Mouse (Mus musculus): ENCODE data around the gene Bfsp1.

Bfsp1 gene

GRCm38 (mm10) chr2:143862484-143863231, at the start of gene Bfsp1:
Gene Bfsp1, minus strand, starts transcription at chr2:143863173.
- DNase-seq (ENCODE audit: low read depth, low spot score): no peak

- DNase-seq (ENCODE audit: low read depth, low spot score): no peak
These were observed 49.2 kb upstream of the Bfsp1 start for GRCm38 (mm10) chr2:143912199-143912598.

- DNase-seq (ENCODE audit: low read depth, low spot score): no peak
These were observed 46.3 kb upstream of the Bfsp1 start for GRCm38 (mm10) chr2:143909230-143909629.

DNA sequence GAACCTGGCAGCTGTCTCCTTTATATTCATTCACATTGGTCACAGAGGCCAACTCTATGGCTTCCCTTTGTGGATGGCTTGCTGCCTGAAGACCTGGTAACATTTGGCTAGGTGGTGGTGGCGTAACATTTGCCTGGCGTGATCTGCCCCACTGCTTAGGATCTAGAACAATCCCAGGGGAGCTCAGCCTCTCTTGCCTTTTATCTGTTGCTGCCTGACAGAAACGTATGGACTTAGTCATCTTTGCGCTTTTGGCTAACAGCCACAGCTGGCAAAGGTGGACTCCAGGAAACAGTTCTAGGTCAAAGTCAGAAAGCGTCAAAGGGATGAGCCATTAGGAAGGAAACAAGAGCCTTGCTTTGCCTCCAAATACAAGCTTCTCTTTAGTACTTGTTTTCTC, 41.9 kb upstream of the Bfsp1 start:
- no peak for DNase-seq (ENCODE audit: low read depth, low spot score)

DNA sequence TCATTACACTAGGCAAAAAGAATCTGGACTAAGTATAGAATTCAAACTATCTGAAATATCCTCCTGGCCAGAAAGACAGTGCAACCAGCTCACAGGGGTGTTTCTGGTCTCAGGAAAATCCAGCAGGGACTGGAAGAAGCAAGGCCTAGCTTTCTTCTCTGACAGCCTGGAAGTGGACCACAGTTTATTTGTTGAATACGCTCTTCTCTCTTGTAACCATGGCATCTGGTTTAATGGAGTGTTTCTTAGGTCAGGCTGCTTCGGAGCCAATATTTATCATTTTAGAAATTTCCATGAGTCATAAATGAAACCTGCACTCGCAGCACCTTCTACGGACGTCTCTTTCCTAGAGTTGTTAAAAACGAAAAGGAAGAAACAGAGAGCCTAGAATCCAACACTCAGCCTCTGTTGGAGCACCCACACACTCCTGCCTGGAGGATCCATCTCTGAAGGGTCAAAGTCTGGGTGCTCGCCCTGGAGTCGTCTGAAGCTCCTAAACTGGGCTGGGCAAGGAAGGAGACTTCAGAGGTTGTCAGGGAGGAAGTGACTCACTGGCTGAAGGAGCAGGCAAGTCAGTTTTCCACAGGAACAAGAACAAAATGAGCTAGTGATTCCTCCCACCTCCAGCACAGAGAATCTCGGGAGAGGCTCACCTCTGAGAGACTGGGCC, 40.5 kb upstream of the Bfsp1 start:
- no peak for DNase-seq (ENCODE audit: low read depth, low spot score)

DNA sequence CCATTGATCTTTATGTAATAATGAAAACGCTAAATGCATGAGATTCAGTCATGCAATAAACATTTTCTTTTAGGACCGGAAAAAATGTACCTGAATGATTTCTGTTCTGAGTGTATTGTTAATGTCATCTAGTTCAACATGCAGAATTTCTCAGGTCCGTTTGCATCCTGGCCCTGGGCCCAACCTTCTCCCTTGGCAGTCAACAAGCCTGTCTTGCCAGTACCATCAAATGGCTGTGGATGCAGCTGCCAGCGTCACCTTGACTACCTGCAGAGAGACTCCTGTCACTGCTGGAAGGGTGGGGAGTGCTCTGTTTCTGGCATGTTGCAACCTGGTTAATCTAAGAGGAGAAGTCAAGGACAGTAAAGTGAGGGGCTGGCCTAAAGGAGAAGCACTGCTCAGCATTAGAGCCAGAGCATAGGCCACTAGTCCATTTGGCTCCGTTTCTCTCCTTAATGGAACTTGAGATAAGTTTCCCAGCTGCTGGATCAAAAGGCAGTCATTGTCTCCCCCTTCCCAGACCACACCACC, 37.9 kb upstream of the Bfsp1 start:
- no peak for DNase-seq (ENCODE audit: low read depth, low spot score)

- DNase-seq (ENCODE audit: low read depth, low spot score): no peak
These were observed 36.7 kb upstream of the Bfsp1 start for GRCm38 (mm10) chr2:143899470-143900220.

DNA sequence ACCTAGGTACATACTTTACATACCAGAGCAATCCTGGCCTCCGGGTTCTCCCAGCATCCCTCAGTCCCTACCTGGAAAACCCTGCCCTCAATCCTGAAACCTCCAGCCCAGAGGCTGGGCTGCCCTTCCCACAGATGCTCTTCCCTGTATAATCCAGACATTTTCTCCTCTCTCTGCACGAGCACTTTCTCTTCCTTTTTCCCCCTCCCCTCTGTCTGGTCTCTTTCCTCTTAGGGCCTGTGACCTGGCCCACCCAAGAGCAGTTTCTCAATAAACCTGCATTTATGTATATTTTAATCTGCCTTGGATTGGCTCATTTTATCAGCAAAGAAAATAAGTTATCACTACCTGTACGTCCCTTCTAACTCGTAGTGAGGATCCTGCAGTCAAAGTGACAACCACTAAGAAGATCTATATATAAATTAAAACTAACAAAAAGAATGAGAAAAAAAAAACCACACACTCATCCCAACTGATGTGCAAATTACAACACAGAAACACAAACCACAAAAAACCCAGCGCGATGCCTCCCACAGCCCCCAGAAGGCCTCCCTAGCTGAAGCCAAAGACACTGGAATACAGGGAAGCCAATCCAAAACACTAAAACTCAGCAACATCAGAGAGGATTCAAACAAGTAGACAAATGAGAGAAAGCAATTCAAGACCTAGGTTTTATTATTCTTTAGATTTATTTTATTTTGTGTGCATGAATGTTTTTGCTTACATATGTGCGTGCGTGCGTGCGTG, 28.5 kb upstream of the Bfsp1 start:
- no peak for DNase-seq (ENCODE audit: low read depth, low spot score)

DNA sequence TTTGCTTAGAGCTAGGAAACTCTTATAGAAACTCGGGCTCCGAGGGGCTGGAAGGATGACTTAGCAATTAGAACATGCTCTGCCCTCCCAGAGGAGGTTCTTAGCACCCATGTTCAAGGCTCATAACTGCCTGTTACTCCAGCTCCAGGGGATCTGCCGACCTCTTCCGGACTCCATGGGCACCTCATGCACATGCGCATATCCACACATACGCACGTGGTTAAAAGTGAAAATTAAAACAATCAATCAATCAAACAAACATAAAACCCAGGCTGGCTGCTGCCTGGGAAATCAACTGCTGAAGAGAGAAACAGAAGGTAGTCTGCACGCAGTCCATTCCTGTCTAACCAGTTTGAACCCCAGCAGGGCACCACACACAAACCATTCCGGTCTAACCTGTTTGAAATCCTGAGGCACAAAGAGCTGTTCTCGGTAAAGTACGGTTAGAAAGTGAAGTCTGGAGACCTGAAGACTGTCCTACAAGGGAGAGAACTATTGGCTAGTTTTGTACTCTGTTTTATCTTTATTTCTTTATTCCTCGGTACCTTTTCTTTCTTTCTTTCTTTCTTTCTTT, 27.0 kb upstream of the Bfsp1 start:
- DNase-seq (ENCODE audit: low read depth, low spot score): no peak

GRCm38 (mm10) chr2:143889131-143889859, 26.3 kb upstream of the Bfsp1 start:
- no peak for DNase-seq (ENCODE audit: low read depth, low spot score)

GRCm38 (mm10) chr2:143882606-143883288, 19.8 kb upstream of the Bfsp1 start:
- DNase-seq (ENCODE audit: low read depth, low spot score): no peak

GRCm38 (mm10) chr2:143882002-143882401, 19.0 kb upstream of the Bfsp1 start:
- no peak for DNase-seq (ENCODE audit: low read depth, low spot score)

DNA sequence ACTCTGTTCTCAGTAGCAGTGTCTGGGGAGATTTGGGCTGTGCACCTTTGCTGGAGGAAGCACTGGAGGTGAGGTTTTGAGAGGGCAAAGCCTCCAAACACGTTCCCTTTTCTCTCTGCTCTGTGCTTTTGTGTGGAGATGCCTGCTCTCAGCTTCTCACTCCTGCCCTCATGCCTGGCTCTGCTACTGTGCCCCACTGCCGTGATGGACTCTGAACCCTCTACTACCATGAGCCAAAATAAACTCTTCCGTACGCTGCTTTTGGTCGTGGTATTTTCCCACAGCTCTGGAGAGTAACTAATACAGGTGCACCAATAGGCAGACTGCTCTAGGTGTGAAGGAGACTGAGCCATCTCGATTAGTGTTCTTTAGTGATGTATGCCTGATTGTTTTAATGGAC, 16.3 kb upstream of the Bfsp1 start:
- no peak for DNase-seq (ENCODE audit: low read depth, low spot score)

DNA sequence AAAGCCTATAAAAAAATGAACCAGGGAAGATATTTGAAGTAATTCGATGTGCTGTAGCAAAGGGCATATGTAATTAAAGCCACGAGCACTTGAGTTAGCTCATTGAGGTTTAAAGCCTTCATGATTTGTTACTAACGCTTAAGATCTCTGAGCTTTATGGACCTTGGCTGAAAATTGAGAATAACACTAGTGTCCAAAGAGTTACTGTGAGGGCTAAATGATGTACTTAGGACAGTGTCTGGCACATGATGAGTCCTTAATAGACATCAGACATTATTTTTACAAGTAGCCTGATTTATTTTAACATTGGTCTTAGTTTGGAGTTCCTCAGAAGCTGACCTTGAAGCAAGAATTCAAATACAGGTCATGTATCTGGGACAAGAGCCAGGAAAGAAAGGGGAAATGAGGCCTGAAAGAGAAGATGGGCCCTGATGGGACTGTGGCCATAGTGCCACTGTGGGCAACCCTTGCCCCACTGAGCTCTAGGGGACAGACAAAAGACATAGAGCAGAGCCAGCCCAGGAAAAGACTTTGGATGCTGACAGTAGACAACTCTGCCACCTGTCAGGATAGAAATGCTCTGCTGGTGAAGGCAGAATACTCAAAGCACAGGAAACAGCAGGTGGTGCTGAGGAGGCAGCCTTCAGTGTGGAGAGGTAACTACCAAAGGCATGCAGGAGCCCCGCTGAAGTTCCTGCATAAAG, 14.1 kb upstream of the Bfsp1 start:
- no peak for DNase-seq (ENCODE audit: low read depth, low spot score)

DNA sequence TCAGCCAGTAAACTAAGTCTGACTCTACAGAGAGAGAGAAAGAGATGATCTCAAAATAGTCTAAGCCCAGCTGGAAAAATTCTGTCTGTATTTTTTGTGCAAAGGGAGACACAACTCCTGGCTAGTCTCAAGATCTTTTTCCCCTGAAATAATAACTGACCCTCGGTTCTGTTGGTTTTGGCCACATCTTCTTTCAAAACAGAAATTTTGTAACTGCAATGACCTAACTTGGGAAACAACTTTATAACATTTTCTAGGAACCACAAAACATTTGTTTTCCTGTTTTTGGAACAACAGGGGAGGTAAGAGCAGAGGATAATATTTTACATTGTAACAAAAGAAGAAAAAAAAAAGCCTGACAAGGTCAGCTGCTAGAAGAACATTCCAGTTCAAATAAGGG, 13.1 kb upstream of the Bfsp1 start:
- no peak for DNase-seq (ENCODE audit: low read depth, low spot score)

DNA sequence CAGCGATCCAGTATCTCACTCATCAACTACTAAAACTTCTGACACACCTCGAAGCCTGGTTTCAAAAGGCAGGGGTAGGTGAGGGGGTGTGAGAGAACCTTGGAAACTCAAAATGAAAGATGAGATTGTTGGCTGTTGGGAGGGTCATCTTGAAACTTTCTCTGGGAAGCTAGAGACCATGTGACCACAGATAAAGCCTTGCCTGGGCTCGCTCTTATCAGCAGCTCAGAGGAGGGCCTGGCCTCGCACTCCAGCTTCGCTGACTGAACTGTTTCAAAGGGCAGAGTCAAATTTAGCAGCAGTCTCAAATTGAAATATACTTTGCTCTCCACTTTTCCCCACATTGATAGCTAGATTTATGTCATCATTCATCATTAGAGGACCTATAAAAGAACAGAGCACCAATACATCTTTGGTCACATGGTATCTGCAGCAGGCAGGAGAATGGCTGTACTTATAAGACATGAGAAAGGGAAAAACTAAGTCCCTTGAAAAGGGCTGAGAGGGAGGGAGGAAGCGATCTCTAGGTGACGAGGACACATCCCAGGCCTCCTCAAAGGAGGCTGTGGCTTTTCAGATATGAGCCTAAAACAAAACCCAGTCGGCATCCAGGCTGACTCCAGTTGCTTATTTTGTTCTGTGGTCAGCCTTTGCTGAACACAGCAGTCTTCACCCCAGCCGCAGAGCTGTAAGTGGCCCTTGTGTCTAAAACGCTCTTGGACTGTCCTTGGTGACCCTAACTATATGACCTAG, 8.1 kb upstream of the Bfsp1 start:
- no peak for DNase-seq (ENCODE audit: low read depth, low spot score)

DNA sequence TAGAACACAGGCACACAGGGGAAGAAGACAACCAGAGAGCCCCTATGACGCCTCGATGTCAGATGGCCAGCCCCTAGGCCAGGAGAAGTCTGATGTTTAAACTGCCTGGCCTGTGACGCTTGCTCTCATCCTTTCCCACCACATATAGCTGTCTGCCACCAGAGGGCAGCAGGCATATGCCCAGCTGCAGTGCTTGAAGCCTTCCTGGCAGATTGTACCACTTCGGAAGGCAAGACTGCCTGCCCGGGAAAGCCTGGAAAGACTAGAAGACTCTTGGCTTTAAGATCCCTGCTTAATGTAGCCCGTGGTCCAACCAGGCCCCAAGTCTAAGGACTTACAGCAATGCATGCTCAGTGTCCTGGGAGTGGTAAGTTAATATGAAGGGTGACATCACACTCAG, 4.4 kb upstream of the Bfsp1 start:
- DNase-seq (ENCODE audit: low read depth, low spot score): peak; percentile 58

GRCm38 (mm10) chr2:143864600-143864999, 1.6 kb upstream of the Bfsp1 start:
- no peak for DNase-seq (ENCODE audit: low read depth, low spot score)

- DNase-seq (ENCODE audit: low read depth, low spot score): no peak
These were observed 3.8 kb downstream of the Bfsp1 start for GRCm38 (mm10) chr2:143859166-143859565.
